Mouse (Mus musculus): ENCODE measurements around the gene Cdk18. TPM values are rescaled to one million over a fixed set of nuclear protein-coding genes. Genes with fewer than 3 reads are reported as not detected.

The Cdk18 gene
- polyA plus RNA-seq, 1 experiment from 2014 or later: 3.7 TPM

DNA sequence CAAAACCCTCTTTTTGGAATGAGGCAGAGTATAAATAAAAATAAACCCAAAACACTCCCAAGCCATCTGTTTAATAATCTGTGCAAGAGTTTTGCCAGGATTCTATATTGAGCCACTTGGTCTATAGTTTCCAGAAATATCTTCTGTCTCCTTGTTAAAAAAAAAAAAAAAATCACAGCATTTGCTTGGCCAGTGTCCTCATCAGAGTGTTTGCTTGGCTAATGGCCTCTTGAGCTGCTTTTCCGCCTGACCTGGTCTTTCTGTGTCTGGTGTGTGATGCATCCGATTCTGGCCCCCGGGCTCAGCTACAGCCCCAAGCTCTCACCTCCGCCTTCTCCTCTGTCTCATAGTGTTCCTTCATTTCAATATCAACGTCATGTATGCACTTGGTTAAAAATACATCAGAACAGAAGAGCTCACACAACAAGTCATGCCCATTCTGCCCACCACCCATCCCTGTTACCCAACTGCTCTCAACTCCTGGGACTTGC is 51.3 kb downstream of the Cdk18 start:
- Histone ChIP-seq H3K4me2 (replicated peaks) (no peak overlapping the region), H3K27ac (replicated peaks) (no peak overlapping the region), H3K9me3 (replicated peaks) (no peaks in the 10 kb centered on the region), H3K36me3 (no peaks in the 10 kb centered on the region), H3K9ac (no peak overlapping the region), H3K27me3 (no peaks in the 10 kb centered on the region), H3K4me1 (no peaks in the 10 kb centered on the region), H3K4me3 (replicated peaks) (no peak overlapping the region)
- WGBS: 72% methylated on average over 5 of the region's 5 CpGs
- ATAC-seq (ENCODE audit: insufficient number of reproducible peaks, low FRiP score, low TSS enrichment, low read depth): no peak

GRCm38 (mm10) chr1:132085181-132086049 is 54.1 kb downstream of the Cdk18 start:
- Histone ChIP-seq H3K9me3 (replicated peaks) (no peaks in the 10 kb centered on the region), H3K9ac (no peak overlapping the region), H3K27ac (replicated peaks) (no peak overlapping the region), H3K27me3 (no peaks in the 10 kb centered on the region), H3K4me3 (replicated peaks) (no peak overlapping the region), H3K4me1 (no peaks in the 10 kb centered on the region), H3K4me2 (replicated peaks) (no peak overlapping the region), H3K36me3 (no peaks in the 10 kb centered on the region)
- WGBS: 50% methylated on average over 7 of the region's 7 CpGs
- ATAC-seq (ENCODE audit: insufficient number of reproducible peaks, low FRiP score, low TSS enrichment, low read depth): no peak

DNA sequence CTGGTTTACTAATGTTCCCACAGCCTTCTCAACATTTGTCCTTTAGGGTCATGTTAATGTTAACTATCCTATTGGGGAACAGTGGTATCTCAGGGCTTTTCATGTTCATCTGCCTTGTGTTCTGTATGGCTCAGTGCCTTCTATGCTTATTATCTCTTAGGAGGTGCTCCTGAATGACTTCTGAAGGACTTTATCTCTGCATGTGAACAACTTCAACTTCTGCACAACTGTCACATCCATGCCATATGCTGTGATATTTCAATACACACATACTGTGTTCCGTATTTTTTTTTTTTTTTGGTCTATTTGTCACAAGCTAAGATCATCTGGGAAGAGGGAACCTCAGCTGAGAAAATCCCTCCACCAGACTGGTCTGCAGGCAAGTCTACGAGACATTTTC is 61.1 kb downstream of the Cdk18 start:
- no peak for ATAC-seq (ENCODE audit: insufficient number of reproducible peaks, low FRiP score, low TSS enrichment, low read depth)
- WGBS: 87% methylated on average over 2 of the region's 2 CpGs
- H3K4me1 ChIP-seq: no peaks in the 10 kb centered on the region
- H3K36me3 ChIP-seq: no peaks in the 10 kb centered on the region
- no peak overlapping the region for H3K4me3 ChIP-seq (replicated peaks)
- H3K4me2 ChIP-seq (replicated peaks): no peak overlapping the region
- no peak overlapping the region for H3K9ac ChIP-seq
- H3K27me3 ChIP-seq: no peaks in the 10 kb centered on the region
- no peak overlapping the region for H3K27ac ChIP-seq (replicated peaks)
- no peaks in the 10 kb centered on the region for H3K9me3 ChIP-seq (replicated peaks)

- 83% methylated on average over 10 of the region's 10 CpGs for WGBS
- no peaks in the 10 kb centered on the region for H3K4me1 ChIP-seq
- no peaks in the 10 kb centered on the region for H3K9me3 ChIP-seq (replicated peaks)
- no peaks in the 10 kb centered on the region for H3K36me3 ChIP-seq
- H3K4me2 ChIP-seq (replicated peaks): no peak overlapping the region
- no peak overlapping the region for H3K9ac ChIP-seq
- H3K4me3 ChIP-seq (replicated peaks): no peak overlapping the region
- no peaks in the 10 kb centered on the region for H3K27me3 ChIP-seq
- no peak overlapping the region for H3K27ac ChIP-seq (replicated peaks)
- no peak for ATAC-seq (ENCODE audit: insufficient number of reproducible peaks, low FRiP score, low TSS enrichment, low read depth)
Observed at GRCm38 (mm10) chr1:132075576-132075975, 63.9 kb downstream of the Cdk18 start.

- ATAC-seq (ENCODE audit: insufficient number of reproducible peaks, low FRiP score, low TSS enrichment, low read depth): no peak
- Histone ChIP-seq H3K36me3 (no peaks in the 10 kb centered on the region), H3K27ac (replicated peaks) (no peak overlapping the region), H3K4me1 (peaks cover 16% of the 10 kb centered on the region), H3K4me3 (replicated peaks) (no peak overlapping the region), H3K27me3 (peaks cover 38% of the 10 kb centered on the region), H3K9ac (no peak overlapping the region), H3K4me2 (replicated peaks) (no peak overlapping the region), H3K9me3 (replicated peaks) (no peaks in the 10 kb centered on the region)
- WGBS: 68% methylated on average over 3 of the region's 3 CpGs
Observed at GRCm38 (mm10) chr1:132070659-132071058, 68.8 kb downstream of the Cdk18 start.

DNA sequence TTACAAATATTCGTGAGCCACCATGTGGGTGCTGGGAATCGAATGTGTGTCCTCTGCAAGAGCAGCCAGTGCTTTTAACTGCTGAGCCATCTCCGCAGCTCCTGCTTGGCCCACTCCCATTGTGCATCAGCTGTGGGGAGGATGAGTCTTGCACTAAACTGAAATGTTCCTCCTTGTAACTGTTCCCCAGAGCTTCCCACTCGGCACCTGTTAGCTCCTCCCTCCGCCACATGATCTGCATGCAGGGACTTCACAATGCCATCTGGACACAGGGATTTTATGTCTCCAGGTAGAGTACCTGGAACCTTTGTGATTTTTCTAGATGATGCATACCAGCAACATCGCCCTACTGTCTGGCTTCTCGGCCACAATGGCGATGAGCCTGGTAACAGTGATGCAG is 70.0 kb downstream of the Cdk18 start:
- ATAC-seq (ENCODE audit: insufficient number of reproducible peaks, low FRiP score, low TSS enrichment, low read depth): no peak
- no peaks in the 10 kb centered on the region for H3K9me3 ChIP-seq (replicated peaks)
- H3K27me3 ChIP-seq: peaks cover 38% of the 10 kb centered on the region
- no peak overlapping the region for H3K4me2 ChIP-seq (replicated peaks)
- no peak overlapping the region for H3K9ac ChIP-seq
- H3K4me3 ChIP-seq (replicated peaks): no peak overlapping the region
- H3K27ac ChIP-seq (replicated peaks): no peak overlapping the region
- WGBS: 84% methylated on average over 8 of the region's 8 CpGs
- peaks cover 16% of the 10 kb centered on the region for H3K4me1 ChIP-seq
- H3K36me3 ChIP-seq: no peaks in the 10 kb centered on the region

DNA sequence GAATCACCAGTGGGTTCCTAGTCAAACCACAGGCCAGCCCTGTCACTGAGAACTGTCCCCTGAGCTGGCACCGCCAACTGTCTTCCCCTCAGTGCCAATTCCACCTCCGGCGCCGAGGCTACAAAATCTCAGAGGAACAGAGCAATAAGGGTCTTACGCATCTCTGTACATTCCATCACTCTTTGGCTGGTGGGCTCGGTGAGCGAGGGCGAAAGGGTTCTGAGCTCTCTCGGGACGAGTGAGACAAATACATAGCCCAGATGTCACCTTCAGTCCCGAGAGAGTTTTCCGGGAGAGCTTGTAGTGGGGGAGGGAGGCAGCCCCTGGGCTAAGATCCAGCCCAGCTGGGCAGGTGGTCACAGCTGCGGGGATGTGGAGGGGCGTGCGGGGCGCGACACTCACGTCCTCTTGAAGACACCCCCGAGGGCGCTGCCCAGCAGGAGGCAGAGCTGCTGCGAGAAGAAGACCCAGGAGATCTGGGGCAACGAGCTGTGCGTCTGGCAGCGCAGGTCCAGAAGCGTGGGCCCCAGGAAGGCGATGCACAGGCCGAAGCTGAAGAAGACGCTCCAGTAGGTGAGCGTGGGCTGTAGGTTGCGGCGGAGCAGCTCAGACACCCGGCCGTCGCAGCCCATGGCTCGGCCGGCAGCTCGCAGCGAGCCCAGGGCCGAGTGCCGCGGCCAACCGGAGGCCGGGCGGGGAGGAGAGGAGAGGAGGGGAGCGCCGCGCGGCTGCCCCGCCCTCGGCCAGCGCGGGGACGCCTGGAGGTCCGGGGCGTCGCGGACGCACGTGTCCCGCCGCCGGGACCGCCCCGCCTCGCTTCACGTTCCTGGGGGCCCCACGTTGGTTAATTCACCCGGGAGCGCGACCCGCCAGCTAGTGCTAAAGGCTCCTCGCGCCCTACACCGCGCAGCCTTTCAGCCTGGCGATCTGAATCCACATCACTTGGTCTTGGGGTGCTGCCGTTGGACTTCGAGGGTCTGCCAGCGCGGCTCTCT is 71.9 kb downstream of the Cdk18 start, which contains the start of gene Mfsd4a:
Gene Mfsd4a, minus strand, starts transcription at position 802 of the 995 bp plus-strand sequence.
- WGBS: 2% methylated on average over 74 of the region's 80 CpGs
- H3K36me3 ChIP-seq: no peaks in the 10 kb centered on the region
- H3K4me3 ChIP-seq (replicated peaks): peak within 1 kb of the TSS; percentile 52
- no peaks in the 10 kb centered on the region for H3K9me3 ChIP-seq (replicated peaks)
- ATAC-seq (ENCODE audit: insufficient number of reproducible peaks, low FRiP score, low TSS enrichment, low read depth): peak; percentile 85
- H3K4me2 ChIP-seq (replicated peaks): peak within 1 kb of the TSS; percentile 96
- H3K9ac ChIP-seq: peak within 1 kb of the TSS; percentile 54
- H3K4me1 ChIP-seq: peaks cover 16% of the 10 kb centered on the region
- H3K27me3 ChIP-seq: peaks cover 38% of the 10 kb centered on the region
- no peak within 1 kb of the TSS for H3K27ac ChIP-seq (replicated peaks)

DNA sequence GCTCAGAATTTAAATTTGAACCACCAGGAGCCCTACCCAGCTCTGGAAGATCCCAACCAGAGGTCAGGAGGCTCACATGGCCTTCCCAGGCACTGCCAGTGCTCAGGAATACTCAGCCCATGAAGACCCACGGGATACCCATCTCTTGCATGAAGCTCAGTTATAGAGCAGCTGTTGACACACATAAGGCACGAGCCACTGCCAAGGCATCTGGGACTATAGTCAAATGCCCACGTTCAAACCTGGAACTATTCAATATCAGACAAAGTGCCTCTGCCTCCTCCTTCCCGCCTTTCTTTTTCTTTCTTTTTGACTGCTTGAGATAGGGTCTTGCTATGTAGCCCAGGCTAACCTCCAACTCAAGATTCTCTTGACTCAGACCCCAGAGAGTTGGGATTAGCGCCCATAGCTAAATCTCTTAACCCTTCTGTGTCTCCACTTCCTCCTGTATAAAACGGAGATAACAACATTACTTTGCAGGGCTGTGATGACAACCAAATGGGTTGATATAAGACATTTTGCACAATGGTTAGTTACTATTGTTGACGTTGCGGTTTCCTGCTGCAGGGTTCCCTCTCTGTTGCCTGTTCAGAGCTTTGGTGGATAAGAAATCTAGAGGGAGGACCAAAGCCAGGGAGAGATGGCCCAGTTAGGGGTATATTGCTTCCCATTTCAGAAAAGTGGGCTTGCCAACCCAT is 73.9 kb downstream of the Cdk18 start:
- 81% methylated on average over 8 of the region's 8 CpGs for WGBS
- no peaks in the 10 kb centered on the region for H3K36me3 ChIP-seq
- H3K27ac ChIP-seq (replicated peaks): no peak overlapping the region
- ATAC-seq (ENCODE audit: insufficient number of reproducible peaks, low FRiP score, low TSS enrichment, low read depth): no peak
- H3K9me3 ChIP-seq (replicated peaks): no peaks in the 10 kb centered on the region
- H3K4me2 ChIP-seq (replicated peaks): no peak overlapping the region
- no peak overlapping the region for H3K4me3 ChIP-seq (replicated peaks)
- H3K9ac ChIP-seq: no peak overlapping the region
- H3K4me1 ChIP-seq: peaks cover 16% of the 10 kb centered on the region
- peaks cover 38% of the 10 kb centered on the region for H3K27me3 ChIP-seq

DNA sequence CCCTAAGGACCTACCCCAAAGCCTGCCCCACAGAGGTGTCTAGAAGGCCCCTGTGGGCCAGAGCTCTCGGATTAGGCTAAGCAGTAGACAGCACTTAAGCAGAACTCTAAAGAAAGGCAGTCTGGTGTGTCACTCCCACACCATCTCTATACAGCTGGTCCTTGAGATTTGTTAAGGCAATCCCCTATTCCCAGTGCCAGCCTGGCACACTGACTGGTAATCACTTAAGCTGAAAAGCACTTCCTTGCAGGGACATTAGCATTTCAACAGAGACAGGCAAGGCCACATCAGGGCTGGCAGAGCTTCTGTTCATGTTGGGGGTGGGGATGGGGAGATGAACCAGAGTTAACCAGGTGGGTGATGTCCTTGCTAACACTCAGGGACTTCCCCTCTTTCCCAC is 74.5 kb downstream of the Cdk18 start:
- ATAC-seq (ENCODE audit: insufficient number of reproducible peaks, low FRiP score, low TSS enrichment, low read depth): no peak
- Histone ChIP-seq H3K4me1 (peaks cover 16% of the 10 kb centered on the region), H3K27me3 (peaks cover 38% of the 10 kb centered on the region), H3K27ac (replicated peaks) (no peak overlapping the region), H3K9ac (no peak overlapping the region), H3K9me3 (replicated peaks) (no peaks in the 10 kb centered on the region), H3K4me3 (replicated peaks) (no peak overlapping the region), H3K4me2 (replicated peaks) (no peak overlapping the region), H3K36me3 (no peaks in the 10 kb centered on the region)
- WGBS: 57% methylated on average over 1 of the region's 1 CpGs

GRCm38 (mm10) chr1:132063096-132063495 is 76.4 kb downstream of the Cdk18 start:
- H3K36me3 ChIP-seq: no peaks in the 10 kb centered on the region
- H3K4me2 ChIP-seq (replicated peaks): no peak overlapping the region
- ATAC-seq (ENCODE audit: insufficient number of reproducible peaks, low FRiP score, low TSS enrichment, low read depth): no peak
- WGBS: 82% methylated on average over 4 of the region's 4 CpGs
- no peak overlapping the region for H3K27ac ChIP-seq (replicated peaks)
- H3K4me3 ChIP-seq (replicated peaks): no peak overlapping the region
- peaks cover 13% of the 10 kb centered on the region for H3K4me1 ChIP-seq
- peaks cover 23% of the 10 kb centered on the region for H3K27me3 ChIP-seq
- no peaks in the 10 kb centered on the region for H3K9me3 ChIP-seq (replicated peaks)
- H3K9ac ChIP-seq: no peak overlapping the region
